Mouse (Mus musculus) brain, embryonic 14.5 days (tissue): Measurements from ENCODE around the gene Wwox.

Experiments
- CTCF ChIP-seq: fragments of 200-500 bp; IDR thresholded peaks from 2 replicates; pipeline ENCODE4 v1.5.1; 2012; ENCODE audit warnings: inconsistent platforms, mild to moderate bottlenecking, moderate library complexity, borderline replicate concordance; ENCODE audit not compliant: insufficient read depth, insufficient read length; ENCODE audit errors: extremely low read depth
- POLR2A ChIP-seq: fragments of 200-500 bp; IDR thresholded peaks from 2 replicates; pipeline ENCODE4 v1.6.1; 2012; ENCODE audit warnings: mild to moderate bottlenecking, inconsistent platforms, borderline replicate concordance; ENCODE audit not compliant: poor library complexity, insufficient read depth, insufficient read length, severe bottlenecking; ENCODE audit errors: extremely low read depth

DNA sequence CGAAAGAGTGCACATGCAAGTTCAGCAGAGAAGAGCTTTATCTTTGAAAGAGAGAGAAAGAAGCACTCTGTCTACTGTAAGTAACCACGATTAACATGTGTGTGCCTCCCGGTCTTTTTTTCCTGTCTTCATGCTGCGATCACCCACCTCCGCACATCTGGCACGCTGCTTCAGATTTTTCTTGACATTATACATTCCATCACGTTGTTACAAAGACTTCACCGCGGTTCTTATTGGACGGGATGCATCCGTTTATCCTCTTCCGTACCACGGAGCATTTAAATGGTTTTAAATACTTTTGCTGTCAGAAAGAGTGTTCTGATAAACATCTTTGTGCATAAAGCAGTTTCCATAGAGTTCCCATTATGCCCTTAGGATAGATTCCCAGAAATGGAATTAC lies 816.1 kb downstream of the Wwox start:
- TF ChIP-seq CTCF (no peak), POLR2A (no peak)
